Mouse (Mus musculus) Muller cell, postnatal 12 days (primary cell): ENCODE data around the gene 2210016F16Rik.
"Not testable (repeated sequence)": the region's sequence is repeated elsewhere in the genome, so short reads cannot be mapped to it uniquely, and the experiment has no call there.

Experiments
- DNase-seq: peaks from one replicate; pipeline ENCODE4 v3.0.0-alpha.2; 2015; ENCODE audit errors: inconsistent ontology term

Gene 2210016F16Rik

DNA sequence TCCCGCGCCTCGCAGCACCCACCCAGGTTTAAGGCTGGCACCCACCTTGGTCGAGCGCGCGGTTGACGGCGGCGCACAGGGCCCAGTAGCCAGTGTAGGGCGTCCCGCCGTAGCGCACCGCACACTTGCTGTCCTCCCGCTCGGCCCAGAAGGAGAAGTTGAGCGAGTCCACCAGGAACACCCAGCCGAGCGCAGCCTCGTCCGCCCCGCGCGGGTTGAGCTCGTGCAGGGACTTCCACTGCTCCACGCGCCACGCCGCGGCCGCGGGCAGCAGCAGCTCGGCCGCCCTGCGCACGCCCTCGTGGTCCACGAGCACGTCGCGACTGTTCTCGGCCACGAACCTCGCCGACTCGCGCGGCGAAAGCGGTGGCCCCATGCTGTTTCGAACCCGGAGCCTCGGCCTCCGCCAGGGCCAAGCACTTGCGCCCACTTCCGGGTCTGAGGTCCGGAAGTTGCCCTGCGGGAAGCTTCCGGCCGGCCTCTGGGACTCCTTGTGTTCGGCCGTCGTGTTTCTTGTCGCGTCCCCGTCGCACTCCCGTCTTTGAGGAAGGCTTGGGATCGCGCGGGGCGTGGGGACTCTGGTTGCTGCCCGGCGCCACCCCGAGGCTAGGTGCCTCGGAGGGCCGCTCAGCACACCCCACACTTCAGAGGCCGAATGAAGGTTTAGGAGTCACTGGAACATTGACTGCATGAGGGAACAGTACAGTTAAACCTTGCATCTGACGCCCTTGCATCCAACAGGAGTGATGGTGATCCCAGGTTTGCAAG lies at the start of gene 2210016F16Rik:
TSS of gene 2210016F16Rik (minus strand) at position 447 of the 768 bp plus-strand sequence.
- peak; percentile 68 for DNase-seq

DNA sequence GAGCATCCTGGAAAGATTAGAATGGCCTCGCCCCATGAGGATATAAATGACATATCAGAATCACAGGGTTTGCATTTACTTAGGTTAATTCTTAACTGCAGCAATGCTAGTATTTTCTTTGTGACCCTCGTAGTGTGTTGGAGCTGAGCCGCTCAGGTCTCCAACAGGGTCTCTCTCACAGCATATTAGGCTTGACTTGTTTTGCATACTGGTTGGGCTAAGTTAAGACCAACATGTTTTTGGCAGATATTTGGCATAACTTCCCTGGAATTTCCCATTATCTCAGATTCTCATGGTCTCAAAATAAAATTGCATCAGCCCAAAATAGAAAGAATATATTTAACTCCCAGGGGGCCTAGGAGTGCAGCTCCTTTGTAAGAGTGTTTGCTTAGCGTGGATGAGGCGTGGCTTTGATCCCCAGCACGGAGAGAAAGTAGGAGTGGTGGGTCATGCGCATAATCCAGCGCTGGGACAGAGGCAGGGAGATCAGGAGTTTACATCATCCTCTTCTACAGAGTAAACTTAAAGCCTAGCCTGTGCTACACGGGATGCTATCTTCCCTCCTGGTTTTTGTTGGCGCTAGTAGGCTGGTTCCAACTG lies 38.1 kb upstream of the 2210016F16Rik start:
- no peak for DNase-seq

DNA sequence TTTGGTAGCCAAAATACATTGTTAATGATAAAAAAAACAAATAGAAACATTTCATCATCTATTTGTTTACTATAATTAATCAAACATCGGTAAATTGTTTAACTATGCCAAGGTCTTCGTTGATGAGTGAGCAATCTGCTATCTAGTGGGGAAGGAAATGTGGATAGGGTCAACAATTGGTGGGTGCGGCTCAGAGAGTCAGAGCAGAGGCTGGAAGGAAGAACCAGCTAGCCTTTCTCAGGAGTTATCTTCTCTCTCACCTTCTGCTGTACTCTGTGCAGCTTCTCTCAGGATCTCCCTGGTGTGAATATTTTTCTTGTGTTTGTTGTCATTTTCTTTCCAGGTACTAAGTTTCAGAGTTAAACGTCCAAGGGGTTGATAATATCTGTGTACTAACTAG lies 37.2 kb upstream of the 2210016F16Rik start:
- DNase-seq = no peak

DNA sequence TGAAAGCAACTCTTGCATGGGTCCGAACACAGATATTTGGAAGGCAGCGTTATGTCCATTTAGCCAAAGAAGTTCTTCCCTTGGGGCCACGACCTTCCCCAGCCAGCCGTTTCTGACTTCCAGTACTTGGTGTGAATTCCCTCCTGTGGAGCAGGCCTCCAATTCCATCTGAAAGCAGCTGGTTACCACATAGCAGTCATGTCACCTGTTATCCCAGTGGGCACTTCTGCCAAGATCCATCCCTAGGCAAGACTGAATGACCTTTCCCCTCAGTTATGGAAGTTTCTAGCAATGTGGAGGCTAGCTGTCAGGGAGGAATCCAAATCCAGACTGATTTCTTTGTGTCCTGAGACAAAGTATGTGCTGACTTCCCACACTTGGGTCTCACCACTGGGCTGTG lies 36.0 kb upstream of the 2210016F16Rik start:
- no peak for DNase-seq

DNA sequence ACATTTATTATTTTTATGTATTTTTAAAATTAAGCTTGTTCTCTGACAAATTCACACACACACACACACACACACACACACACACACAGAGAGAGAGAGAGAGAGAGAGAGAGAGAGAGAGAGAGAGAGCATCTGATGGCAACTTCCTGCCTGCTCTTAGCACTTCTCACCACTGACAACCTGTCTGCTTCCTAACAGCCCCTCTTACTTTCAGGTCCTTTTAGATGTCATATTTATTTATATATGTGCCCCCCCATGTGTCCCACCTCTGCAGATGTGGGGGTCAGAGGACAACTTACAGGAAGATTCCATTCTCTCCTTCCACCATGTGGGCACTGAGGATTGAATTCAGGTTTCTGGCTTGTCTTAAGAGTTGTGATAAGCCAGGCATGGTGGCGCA lies 34.2 kb upstream of the 2210016F16Rik start:
- DNase-seq = no peak

DNA sequence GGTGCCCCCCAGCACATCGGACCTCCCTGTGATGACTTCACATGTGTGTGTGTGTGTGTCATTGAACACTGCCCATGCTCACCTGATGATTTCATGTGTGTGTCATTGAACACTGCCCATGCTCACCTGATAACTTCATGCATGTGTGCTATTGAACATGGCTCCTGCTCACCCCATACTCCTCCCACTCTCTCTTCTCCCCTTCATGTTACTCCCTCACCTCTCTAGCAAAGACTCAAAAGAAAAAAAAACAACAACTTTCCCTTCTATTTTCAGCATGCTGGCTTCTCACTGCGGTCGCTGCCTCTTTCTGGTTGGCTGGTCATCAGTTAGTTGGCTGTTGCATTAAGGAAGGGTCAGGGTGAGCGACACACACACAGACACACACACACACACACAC lies 33.6 kb upstream of the 2210016F16Rik start:
- DNase-seq = peak; percentile 32

DNA sequence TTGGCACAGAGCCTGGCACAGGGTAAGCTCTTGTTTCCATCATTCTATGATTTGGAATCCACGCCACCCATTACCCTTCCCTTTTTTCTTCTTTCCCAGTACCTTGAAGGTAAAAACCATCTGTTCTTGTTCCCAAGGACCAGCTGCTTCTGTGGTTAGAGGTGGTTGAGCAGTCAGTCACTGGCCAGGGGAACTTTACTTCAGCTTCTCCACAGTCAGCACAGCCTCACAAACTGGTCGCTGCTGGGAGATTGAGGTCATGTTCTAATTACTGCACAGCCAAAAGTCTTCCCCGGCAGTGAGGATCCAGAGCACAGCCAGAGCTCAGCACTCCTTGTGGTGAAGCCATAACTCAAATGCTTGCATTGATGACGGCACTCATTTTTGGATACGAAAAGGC lies 30.8 kb upstream of the 2210016F16Rik start:
- no peak for DNase-seq

DNA sequence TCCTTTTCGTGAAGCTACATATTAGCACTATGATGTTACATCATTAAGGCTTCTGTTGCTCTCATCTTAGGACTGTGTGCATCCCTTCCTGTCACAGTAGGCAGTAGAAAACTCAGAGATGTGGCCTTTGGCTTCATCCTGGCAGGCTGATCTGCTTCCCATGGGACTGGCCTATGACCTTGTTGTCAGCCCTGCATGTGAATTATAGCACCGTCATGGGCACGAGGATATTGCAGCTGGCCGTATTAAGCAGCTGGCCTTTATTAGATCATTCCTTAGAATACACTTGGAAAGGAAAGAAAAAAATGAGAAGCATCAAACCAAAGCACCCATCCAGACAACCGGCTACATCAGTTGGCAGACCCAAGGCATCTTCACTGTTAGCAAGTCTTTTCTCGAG lies 30.3 kb upstream of the 2210016F16Rik start:
- DNase-seq = no peak

DNA sequence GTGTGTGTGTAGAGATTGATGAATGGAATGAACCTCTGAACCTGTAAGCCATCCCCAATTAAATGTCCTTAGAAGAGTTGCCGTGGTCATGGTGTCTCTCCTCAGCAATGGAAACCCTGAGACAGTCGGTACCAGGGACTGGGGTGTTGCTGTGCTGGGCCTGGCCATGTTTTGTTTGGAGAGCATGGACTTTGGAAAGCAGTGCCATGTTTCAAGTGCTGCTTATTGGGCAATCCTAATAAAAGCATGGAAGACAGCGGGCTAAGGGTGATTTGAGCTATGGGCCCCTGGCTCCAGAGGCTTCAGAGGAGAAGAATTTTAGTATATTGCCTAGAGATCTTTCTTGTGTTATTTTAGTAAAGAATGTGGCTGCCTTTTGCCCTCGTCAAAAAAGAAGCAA lies 26.0 kb upstream of the 2210016F16Rik start:
- DNase-seq = no peak

DNA sequence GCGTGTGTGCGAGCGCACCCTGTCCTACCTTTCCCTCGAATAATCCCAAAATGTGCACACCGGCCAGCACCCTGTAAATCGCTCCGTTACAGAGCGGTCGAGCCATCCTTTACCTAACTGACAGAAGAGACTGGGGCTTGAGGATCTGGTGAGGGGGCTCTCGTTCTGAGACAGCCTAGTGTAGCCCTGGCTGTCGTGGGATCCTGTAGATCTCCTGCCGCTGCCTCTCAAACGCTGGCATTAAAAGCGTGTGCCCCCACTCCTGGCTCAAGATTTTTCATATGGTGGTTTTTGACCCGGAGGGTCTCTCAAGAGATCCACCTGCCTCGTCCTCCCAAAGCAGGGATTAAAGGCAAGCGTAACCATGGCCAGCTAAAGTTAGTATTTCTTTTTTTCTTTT lies 18.2 kb upstream of the 2210016F16Rik start, which contains the start of gene Hnrnpk:
TSS of gene Hnrnpk (minus strand) at position 101 of the 400 bp plus-strand sequence.
- DNase-seq = not testable (repeated sequence)

DNA sequence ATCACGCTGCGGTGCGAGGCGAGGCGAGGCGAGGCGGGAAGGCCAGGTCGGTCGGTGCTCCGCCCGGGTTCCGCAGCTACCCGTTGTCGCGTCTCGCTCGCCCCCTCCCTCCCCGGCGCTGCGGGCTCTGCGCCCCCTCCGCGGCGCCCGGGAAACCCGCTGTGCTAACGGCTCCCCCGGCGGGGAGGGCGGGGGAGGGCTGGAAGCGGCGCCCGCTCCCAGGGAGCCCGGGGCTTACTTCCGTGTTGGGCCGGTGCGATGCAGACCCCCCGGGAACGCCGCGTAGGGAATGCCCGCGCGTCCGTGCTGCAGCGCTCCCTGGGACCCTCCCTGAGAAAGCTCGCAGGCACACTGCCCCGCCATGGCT lies 17.7 kb upstream of the 2210016F16Rik start:
- no peak for DNase-seq

DNA sequence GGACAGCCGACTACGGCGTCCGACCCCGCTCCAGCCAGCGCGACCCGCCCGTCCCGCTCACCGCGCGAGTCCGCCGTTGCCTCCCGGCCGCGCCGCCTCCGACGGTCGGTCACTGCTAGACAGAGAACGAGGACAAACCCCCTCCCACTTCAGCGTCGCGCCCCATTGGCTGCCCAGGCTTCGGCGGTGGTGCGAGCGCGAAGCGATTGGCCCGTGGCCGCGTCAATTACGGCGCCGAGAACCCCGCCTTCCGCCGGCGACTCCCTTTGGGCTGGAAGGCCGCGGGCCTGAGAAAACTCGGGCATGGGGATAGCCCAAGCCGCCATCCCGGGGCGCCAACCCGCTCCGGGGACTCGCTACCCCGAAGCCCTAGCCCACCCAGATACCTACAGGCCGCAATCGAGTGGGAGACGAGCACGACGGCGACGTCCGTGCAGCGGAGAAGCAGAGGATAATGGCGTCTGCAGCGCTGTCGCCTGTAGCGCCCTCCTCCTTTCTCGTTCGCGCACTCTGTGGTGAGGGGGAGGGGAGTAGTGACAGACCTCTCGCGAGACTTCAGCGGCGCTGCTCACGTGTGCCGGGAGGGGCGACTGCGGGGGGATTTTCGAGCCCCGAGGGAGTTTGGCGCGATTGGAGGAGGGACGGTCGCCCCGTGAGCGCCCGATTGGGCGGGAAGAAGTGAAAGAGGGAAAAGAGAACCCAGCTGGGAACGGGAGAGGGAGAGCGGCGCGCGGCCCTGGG lies 17.1 kb upstream of the 2210016F16Rik start, which contains the start of gene Rmi1:
TSS of gene Rmi1 (plus strand) at position 246 of the 741 bp plus-strand sequence.
- DNase-seq = peak; percentile 99

DNA sequence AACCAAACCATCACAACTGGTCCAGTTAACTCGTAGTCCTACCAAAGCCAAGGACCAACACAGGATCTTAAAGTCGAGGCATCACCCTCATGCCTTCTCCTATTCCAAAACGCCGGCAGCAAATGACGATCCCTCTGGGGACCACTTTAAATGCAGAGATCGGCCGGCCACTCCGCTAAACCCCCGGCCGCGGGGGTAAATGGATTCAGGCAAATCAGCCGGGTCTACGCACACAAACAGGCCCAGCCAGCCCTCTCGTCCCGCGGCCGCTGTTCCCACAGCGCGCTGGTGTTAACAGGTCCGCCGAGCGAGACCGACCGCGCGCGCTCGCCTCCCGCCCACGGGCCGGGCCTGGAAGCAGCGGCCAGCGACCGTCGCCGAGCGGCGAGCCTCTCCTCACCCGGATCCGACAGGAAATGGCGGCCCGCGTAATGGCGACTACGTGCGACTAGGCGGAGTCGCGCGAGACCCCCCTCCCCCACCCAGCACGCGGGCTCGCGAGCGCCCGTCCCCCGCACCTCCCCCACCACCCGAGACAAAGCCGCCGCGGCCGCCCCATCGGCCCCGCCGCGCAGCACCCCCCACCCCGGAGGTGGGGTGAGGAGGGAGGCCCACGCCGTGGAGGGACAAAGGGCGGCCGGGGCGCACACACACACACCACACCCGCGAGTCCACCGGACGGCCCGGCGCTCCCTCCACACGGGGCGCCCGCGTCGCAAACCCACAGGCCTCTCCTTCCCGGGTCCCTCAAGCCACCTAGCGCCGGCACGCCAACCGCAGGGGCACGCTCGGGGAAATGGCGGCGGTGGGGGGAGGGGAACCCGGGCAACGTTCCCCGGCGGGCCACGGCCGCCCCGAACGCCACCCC lies 16.3 kb upstream of the 2210016F16Rik start:
- DNase-seq = peak; percentile 85

DNA sequence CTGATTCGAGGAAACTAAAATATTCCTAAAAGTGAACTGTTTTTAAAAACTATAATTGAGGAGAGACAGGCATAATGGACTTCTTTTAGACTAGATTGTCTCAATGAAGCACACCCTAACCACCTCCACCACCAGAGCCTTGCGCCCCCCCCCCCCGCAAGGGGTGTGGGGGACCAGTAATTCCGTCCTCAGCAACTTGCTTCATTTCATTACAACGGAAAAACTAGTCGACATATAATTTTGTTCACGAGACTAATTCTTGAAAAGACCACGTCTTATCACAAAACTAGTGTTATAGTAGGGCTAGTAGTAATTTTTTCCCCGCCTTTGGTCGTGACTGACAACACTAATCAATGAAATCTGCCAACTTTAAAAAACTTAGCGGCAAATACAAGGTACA lies 15.6 kb upstream of the 2210016F16Rik start:
- peak; percentile 48 for DNase-seq

DNA sequence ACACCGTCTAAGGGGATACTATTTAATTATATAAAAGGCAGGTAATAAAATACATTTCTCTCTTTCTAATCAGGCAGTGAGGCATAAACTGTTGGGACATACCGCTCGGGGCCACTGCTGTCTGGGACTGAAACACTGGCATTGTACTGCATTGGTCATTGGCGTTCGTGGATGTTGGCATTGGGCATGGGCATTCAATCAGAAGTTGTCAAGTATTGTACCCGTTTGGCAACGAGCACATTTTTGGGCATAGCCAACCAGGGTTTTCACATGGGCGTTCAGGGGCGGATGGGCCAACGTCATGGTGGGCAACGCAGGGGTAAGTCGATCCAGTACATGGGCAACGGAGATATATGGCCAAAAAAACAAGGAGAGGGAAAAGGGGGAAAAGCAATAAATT lies 12.6 kb upstream of the 2210016F16Rik start:
- DNase-seq = no peak

DNA sequence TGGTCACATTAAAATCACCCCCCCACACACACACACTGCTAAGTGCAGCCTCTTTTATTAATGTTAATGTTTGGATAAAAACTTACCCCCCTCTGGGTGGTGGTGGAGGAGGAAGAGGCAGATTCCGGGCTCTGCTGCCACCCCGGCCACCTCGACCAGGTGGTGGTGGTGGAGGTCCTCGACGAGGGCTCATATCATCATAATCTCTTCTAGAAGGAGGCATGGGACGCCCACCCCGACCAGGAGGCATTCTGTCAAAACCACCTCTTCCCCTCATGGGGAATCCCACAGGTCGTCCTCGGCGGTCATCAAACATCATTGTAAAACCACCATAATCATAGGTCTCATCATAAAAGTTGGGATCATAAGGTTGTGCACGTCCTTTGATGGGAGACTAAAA lies 9.4 kb upstream of the 2210016F16Rik start:
- not testable (repeated sequence) for DNase-seq

DNA sequence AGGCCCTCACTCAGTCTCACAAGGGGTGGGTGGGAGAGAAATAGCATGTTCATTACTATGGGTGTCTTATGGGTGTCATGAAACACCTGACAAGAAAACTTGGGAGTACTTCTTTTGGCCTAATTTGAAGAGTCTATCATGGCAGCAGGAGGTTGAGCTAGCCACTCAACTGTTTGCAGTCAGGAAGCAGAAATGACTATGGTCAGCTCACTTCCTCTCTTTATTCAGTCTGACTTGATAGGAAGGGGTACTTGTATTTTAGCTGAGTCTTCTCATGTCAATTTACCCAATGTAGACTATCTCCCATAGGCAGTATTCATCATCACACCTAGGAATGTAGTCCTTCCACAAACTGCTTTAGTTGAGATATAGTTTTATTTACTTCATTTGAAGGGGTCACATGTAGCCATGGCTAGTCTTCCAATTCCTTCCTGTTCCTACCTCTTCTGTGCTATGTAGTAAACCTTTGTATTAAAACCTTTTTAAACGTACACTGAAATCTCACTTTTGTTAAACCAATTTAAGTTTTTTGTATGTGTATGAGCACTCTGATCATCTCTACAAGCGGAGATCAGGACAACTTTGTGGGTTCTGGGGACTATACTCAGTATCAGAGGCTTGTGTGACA lies 4.4 kb upstream of the 2210016F16Rik start:
- DNase-seq = no peak

DNA sequence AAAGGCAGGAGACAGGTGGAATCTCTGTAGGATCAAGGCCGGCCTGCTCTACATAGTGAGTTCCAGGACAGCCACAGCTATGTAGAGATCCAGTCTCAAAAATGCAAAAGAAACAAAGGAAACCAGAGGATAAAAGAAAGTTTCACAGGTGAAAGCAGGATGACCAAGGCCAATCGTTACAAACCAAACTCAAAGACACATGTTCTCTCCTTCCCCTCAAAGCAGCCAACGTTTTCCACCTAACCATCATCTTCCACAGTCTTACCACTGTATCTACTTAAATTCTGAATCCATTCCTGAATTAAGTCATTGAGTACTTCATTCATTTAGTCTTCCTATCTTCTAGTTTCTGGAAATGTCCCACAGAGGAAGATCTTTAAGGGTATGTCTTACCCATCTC lies 3.4 kb upstream of the 2210016F16Rik start:
- DNase-seq = no peak

DNA sequence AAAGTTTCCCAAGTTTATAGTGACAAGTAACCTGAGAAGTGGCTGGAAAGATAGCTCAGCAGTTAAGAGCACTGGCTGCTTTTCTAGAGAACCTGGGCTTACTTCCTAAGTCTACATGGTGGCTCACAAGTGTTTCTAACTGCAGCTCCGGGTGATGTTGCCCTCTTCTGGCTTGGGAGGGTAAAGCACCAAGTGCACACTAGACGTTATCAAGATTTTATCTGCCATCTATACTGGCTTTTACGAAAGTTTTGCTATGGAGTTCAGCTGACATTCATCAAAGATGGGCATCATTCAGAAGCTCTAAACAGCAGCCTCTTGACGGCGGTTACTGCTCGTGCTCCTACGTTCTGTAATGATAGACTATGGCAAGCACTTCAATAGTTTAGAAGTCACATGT lies 2.9 kb upstream of the 2210016F16Rik start:
- peak; percentile 24 for DNase-seq

DNA sequence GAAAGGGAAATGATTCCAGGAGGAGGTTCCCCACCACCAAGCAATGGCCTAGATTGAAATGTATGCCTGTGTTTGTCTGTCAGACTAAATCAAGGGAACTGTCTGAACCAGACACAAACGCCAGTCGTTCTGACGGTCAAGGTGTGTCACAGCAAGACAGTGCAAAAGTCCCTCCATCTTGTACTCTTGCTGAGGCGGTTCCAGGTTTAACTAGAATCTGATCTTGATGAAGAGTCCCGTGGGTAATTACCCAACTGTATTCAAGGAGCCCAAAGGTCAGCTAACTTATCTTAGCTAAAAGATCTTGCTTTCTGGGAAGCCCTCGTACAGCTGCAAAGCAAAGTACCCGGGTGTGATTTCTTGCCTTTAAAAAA lies 509 bp upstream of the 2210016F16Rik start:
- DNase-seq = no peak

DNA sequence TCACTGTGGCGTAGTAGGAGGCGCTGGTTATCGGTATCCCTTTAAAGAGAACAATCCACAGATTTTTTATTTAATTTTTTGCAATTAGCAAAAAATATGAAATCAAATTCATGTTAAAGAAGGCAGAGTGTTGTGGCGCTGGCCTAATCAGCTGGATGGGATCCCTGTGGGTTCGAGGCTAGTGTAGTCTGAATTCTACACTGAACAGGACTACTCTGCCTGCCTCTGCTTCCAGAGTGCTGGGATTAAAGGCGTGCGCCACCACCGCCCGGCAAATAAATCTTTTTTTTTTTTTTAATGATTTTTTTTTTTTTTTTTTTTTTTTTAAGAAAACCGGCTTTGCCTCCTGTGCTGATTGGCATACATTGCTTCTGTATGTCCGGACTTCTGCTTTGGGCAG lies 654 bp downstream of the 2210016F16Rik start:
- DNase-seq = no peak
